Mouse (Mus musculus) forebrain, postnatal 0 days (tissue): ENCODE results near the gene Dlgap1. TPM values are rescaled to one million over a fixed set of nuclear protein-coding genes. Genes with fewer than 3 reads are reported as not detected.

Source experiments
- ATAC-seq: fragments of 200-750 bp; cut with Nextera tagmentation; 2 replicates; pipeline ENCODE4 v1.8.0; 2017; ENCODE audit warnings: mild to moderate bottlenecking, moderate library complexity
- DNase-seq: peaks from one replicate; pipeline ENCODE4 v3.0.0-alpha.2; 2015
- H3K27ac ChIP-seq: fragments of 300-500 bp; sonication (generic); 2 replicates; pipeline ENCODE4 v1.5.1; 2014; ENCODE audit warnings: low read depth, mild to moderate bottlenecking, antibody characterized with exemption, low read length, moderate library complexity, mixed read lengths
- H3K27me3 ChIP-seq: fragments of 300-500 bp; sonication (generic); 2 replicates; pipeline ENCODE4 v1.6.1; 2014; ENCODE audit warnings: mild to moderate bottlenecking, low read length, mixed read lengths; ENCODE audit not compliant: insufficient read depth
- H3K36me3 ChIP-seq: fragments of 300-500 bp; sonication (generic); 2 replicates; pipeline ENCODE4 v1.6.1; 2014; ENCODE audit warnings: mild to moderate bottlenecking, moderate library complexity; ENCODE audit not compliant: insufficient read depth
- H3K4me1 ChIP-seq: fragments of 300-500 bp; sonication (generic); 2 replicates; pipeline ENCODE4 v1.6.1; 2014; ENCODE audit warnings: antibody characterized with exemption; ENCODE audit not compliant: insufficient read depth
- H3K4me2 ChIP-seq: fragments of 300-500 bp; sonication (generic); 2 replicates; pipeline ENCODE4 v1.6.1; 2014; ENCODE audit warnings: low read depth, mild to moderate bottlenecking, moderate library complexity
- H3K4me3 ChIP-seq: fragments of 300-500 bp; sonication (generic); 2 replicates; pipeline ENCODE4 v1.5.1; 2014; ENCODE audit warnings: low read depth, low read length, mixed read lengths
- H3K9ac ChIP-seq: fragments of 300-500 bp; sonication (generic); 2 replicates; pipeline ENCODE4 v1.6.1; 2014; ENCODE audit warnings: mild to moderate bottlenecking
- H3K9me3 ChIP-seq: fragments of 300-500 bp; sonication (generic); 2 replicates; pipeline ENCODE4 v1.6.1; 2016; ENCODE audit warnings: low read length
- CTCF ChIP-seq: sonication (generic); IDR thresholded peaks from 2 replicates; pipeline ENCODE4 v1.5.1; 2016; ENCODE audit warnings: antibody characterized with exemption, control low read depth, low read depth
- WGBS: fragments of 180-500 bp; shearing (Covaris S2); extraction: QIAGEN DNeasy Blood & Tissue Kit; methylation state at CpG from one replicate; pipeline ENCODE4 v1.1.7; 2014; 5-methylcytosine and 5-hydroxymethylcytosine counted together
- polyA plus RNA-seq: library from polyadenylated mRNA; unstranded; fragments of >200 nt; fragmentation: Nextera tagmentation; extraction: Ambion mirVana; gene quantifications from 2 replicates; pipeline ENCODE4 v1.2.1, GENCODE M21; 2015
- total RNA-seq: library from RNA; depleted of rRNA; stranded (reverse); fragments of >200 nt; gene quantifications from 2 replicates; pipeline ENCODE4 v1.2.3, GENCODE M21; 2014

Gene Dlgap1
- total and polyA plus RNA-seq, 2 experiments from 2014 or later, result 44.8 to 105 TPM

- Histone ChIP-seq H3K9ac (no peak overlapping the region), H3K27me3 (no peaks in the 10 kb centered on the region), H3K4me2 (no peak overlapping the region), H3K9me3 (no peaks in the 10 kb centered on the region), H3K4me3 (no peak overlapping the region), H3K36me3 (no peaks in the 10 kb centered on the region), H3K4me1 (no peaks in the 10 kb centered on the region), H3K27ac (no peak overlapping the region)
- DNase-seq, result no peak
- ATAC-seq, result no peak
- 36% methylated on average over 7 of the region's 7 CpGs for WGBS
- TF ChIP-seq CTCF, result no peak
Observed at GRCm38 (mm10) chr17:70779770-70780169, 810.9 kb downstream of the Dlgap1 start.

- DNase-seq (no peak), ATAC-seq (peak; percentile 85)
- WGBS, result 23% methylated on average over 18 of the region's 18 CpGs
- no peak overlapping the region for H3K4me3 ChIP-seq
- H3K4me2 ChIP-seq, result no peak overlapping the region
- TF ChIP-seq CTCF, result no peak
- H3K9me3 ChIP-seq, result no peaks in the 10 kb centered on the region
- no peaks in the 10 kb centered on the region for H3K36me3 ChIP-seq
- no peaks in the 10 kb centered on the region for H3K27me3 ChIP-seq
- no peaks in the 10 kb centered on the region for H3K4me1 ChIP-seq
- no peak overlapping the region for H3K9ac ChIP-seq
- no peak overlapping the region; the same call in 1 of the 2 replicates for H3K27ac ChIP-seq
Observed at GRCm38 (mm10) chr17:70780726-70781689, 812.1 kb downstream of the Dlgap1 start.

GRCm38 (mm10) chr17:70783273-70783672 is 814.4 kb downstream of the Dlgap1 start:
- no peak; the same call in 1 of the 2 replicates for TF ChIP-seq CTCF
- 95% methylated on average over 3 of the region's 3 CpGs for WGBS
- H3K9ac ChIP-seq, result no peak overlapping the region
- ATAC-seq (no peak), DNase-seq (no peak)
- H3K4me2 ChIP-seq, result no peak overlapping the region
- H3K27ac ChIP-seq, result no peak overlapping the region
- H3K4me1 ChIP-seq, result no peaks in the 10 kb centered on the region
- H3K36me3 ChIP-seq, result peaks cover 6% of the 10 kb centered on the region
- no peaks in the 10 kb centered on the region for H3K27me3 ChIP-seq
- no peaks in the 10 kb centered on the region for H3K9me3 ChIP-seq
- no peak overlapping the region for H3K4me3 ChIP-seq

GRCm38 (mm10) chr17:70787366-70787765 is 818.5 kb downstream of the Dlgap1 start:
- Histone ChIP-seq H3K27me3 (no peaks in the 10 kb centered on the region), H3K4me3 (no peak overlapping the region), H3K9ac (no peak overlapping the region), H3K4me1 (no peaks in the 10 kb centered on the region), H3K36me3 (peaks cover 6% of the 10 kb centered on the region), H3K27ac (no peak overlapping the region), H3K4me2 (no peak overlapping the region), H3K9me3 (no peaks in the 10 kb centered on the region)
- WGBS, result 81% methylated on average over 2 of the region's 2 CpGs
- ATAC-seq, result no peak
- DNase-seq, result no peak
- no peak for TF ChIP-seq CTCF

GRCm38 (mm10) chr17:70790801-70791200 is 821.9 kb downstream of the Dlgap1 start:
- Histone ChIP-seq H3K4me2 (no peak overlapping the region), H3K4me1 (0 out of 2 replicates have a peak, but pooled peaks cover 5% of the 10 kb centered on the region), H3K9ac (no peak overlapping the region), H3K27me3 (no peaks in the 10 kb centered on the region), H3K36me3 (peaks cover 6% of the 10 kb centered on the region), H3K9me3 (no peaks in the 10 kb centered on the region), H3K4me3 (no peak overlapping the region), H3K27ac (no peak overlapping the region)
- DNase-seq (no peak), ATAC-seq (no peak)
- 92% methylated on average over 4 of the region's 4 CpGs for WGBS
- no peak for TF ChIP-seq CTCF

- peak; percentile 51 for DNase-seq
- Histone ChIP-seq H3K9me3 (no peaks in the 10 kb centered on the region), H3K4me3 (no peak overlapping the region), H3K36me3 (peaks cover 4% of the 10 kb centered on the region), H3K4me2 (no peak overlapping the region), H3K4me1 (0 out of 2 replicates have a peak, but pooled peaks cover 5% of the 10 kb centered on the region), H3K27ac (no peak overlapping the region), H3K27me3 (no peaks in the 10 kb centered on the region), H3K9ac (no peak overlapping the region)
- peak; percentile 35; the same call in 1 of the 2 replicates for ATAC-seq
- TF ChIP-seq CTCF, result no peak
- 63% methylated on average over 9 of the region's 9 CpGs for WGBS
Observed at GRCm38 (mm10) chr17:70791596-70792275, 822.9 kb downstream of the Dlgap1 start.

- WGBS, result 6% methylated on average over 7 of the region's 7 CpGs
- TF ChIP-seq CTCF, result no peak
- H3K4me1 ChIP-seq, result 0 out of 2 replicates have a peak, but pooled peaks cover 5% of the 10 kb centered on the region
- DNase-seq (peak; percentile 43), ATAC-seq (peak; percentile 86)
- no peak overlapping the region for H3K4me2 ChIP-seq
- H3K36me3 ChIP-seq, result no peaks in the 10 kb centered on the region; the same call in 1 of the 2 replicates
- no peaks in the 10 kb centered on the region for H3K9me3 ChIP-seq
- no peaks in the 10 kb centered on the region for H3K27me3 ChIP-seq
- H3K27ac ChIP-seq, result 0 out of 2 replicates have a peak overlapping the region, but pooled peaks have one; percentile 10
- no peak overlapping the region for H3K9ac ChIP-seq
- H3K4me3 ChIP-seq, result no peak overlapping the region
Observed at GRCm38 (mm10) chr17:70794291-70794690, 825.4 kb downstream of the Dlgap1 start.
